Mouse (Mus musculus) adrenal gland, postnatal 14 days (tissue): ENCODE data around the gene Sec24a. TPM values are rescaled to one million over a fixed set of nuclear protein-coding genes. Genes with fewer than 3 reads are reported as not detected.
"Not testable (repeated sequence)": the region's sequence is repeated elsewhere in the genome, so short reads cannot be mapped to it uniquely, and the experiment has no call there.

Source experiments
- DNase-seq: peaks from one replicate; pipeline ENCODE4 v3.0.0; 2021; ENCODE audit warnings: mixed read lengths
- long read RNA-seq, 2 experiments: library from polyadenylated mRNA; stranded (forward); transcript quantifications; one replicate each; pipeline ENCODE4 v2.0.0; 2021
- total RNA-seq: library from RNA; stranded (reverse); gene quantifications from 2 replicates; pipeline ENCODE4 v1.2.3, GENCODE M21; 2021

Sec24a gene
- total RNA-seq: 31.7 and 37.9 TPM in 2 replicates
- long read RNA-seq, experiment 1, full-length matches to known transcripts: 3 of 5 reads
- long read RNA-seq, experiment 1, partial matches to known transcripts: 2 of 5 reads
- long read RNA-seq, experiment 1, other reads (novel, unspliced or antisense): 0 of 5 reads
- long read RNA-seq, experiment 2, full-length matches to known transcripts: 3 of 4 reads
- long read RNA-seq, experiment 2, partial matches to known transcripts: 1 of 4 reads
- long read RNA-seq, experiment 2, other reads (novel, unspliced or antisense): 0 of 4 reads

DNA sequence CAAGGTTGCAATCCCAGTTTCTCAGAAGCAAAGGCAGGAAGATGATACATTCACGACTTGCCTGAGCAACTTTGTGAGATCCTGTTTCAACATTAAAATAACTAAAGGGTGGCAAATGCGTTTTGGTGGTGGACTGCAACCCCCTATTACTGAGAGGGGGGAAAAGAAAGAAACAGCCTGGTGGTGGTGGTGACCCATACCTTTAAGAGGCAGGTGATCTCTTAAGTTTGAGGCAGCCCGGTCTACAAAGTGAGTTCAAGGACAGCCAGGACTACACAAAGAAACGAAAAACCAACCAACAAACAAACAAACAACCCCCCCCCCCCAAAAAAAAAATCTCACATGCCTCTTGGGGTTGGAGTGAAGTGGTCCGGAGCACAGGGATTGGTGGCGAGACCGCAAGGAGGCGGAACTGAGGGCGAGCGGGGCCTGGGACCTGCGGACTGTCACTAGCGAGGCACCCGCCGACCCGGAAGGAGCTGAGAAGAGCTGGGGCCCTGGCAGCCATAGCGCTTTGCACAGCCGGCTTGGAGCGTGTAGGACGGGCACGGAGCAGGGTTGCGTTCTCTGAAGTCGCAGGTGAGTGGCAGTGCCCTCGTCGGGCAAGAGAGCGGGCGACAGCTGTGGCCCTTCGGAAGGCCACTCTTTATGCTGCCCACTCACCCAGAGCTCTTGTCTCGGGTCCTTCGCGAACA lies at the start of gene Sec24a, which contains the start of gene Sar1b:
Gene Sec24a, minus strand, starts transcription at position 422 of the 695 bp plus-strand sequence.
Gene Sar1b, plus strand, starts transcription at position 475 of the 695 bp plus-strand sequence.
- peak; percentile 93 for DNase-seq

DNA sequence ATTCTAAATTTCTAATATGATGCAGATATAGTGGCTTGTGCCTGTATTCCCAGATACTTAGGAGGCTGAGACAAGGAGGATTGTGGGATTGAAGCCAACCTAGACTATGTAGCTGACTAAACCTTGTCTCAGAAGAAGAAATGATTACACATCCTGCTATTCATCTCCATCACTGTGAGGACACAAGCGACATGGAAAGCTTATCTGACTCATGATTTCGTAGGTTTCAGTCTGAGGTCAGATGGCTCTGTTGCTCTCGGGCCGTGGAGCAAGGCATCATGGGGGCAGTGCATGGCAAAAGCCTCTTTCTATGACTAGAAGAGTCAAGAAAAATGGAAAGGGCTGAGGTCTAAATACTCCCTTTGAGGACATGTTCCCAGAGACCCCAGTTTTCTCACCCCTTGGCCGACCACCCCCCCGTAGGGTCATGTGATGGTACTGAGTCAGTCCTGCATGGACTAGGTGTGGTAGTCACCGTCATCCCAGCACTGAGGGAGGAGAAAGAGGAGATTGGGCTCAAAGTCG lies 48.6 kb upstream of the Sec24a start:
- peak; percentile 21 for DNase-seq

DNA sequence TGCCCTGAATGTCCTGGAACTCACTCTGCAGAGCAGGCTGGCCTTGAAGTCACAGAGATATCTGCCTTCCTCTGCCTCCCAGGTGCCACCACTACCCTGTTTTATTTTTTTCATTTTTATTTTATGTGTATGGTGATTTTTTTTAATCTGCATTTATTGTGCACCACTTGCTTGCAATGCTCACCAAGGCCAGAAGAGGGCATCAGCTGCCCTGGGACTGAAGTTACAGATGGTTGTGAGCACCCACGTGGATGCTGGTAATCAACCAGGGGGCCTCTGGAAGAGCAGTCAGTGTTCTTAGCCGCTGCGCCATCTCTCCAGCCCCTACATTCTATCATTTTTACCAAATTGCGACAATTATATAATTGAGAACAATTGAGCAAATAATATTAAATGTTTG lies 47.8 kb upstream of the Sec24a start:
- DNase-seq: no peak

DNA sequence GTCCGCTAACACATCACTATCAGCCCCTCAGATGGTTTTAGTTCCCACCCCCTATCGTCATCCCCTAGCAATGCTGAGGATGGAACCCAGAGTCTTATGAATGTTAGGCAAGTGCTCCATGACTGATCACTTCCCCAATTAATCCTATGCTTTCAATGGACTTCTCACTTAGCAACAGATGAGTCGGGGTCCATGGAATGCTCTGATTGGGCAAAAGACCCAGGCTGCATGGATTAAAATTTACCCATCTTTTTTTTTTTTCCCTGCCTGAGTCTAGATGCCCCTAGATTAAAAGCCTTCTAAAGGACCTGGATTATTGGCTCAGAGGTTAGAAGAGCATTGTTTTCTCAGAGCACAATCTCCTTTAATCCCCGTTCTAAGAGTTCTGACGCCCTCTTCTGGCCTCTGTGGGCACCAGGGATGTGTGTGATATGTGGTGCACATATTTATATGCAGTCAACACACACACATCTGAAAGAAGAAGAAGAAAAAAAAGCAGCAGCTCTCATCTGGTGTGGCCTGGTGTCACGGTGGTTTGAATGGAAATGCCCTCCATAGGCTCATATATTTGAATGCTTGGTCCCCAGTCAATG lies 46.3 kb upstream of the Sec24a start:
- peak; percentile 49 for DNase-seq

DNA sequence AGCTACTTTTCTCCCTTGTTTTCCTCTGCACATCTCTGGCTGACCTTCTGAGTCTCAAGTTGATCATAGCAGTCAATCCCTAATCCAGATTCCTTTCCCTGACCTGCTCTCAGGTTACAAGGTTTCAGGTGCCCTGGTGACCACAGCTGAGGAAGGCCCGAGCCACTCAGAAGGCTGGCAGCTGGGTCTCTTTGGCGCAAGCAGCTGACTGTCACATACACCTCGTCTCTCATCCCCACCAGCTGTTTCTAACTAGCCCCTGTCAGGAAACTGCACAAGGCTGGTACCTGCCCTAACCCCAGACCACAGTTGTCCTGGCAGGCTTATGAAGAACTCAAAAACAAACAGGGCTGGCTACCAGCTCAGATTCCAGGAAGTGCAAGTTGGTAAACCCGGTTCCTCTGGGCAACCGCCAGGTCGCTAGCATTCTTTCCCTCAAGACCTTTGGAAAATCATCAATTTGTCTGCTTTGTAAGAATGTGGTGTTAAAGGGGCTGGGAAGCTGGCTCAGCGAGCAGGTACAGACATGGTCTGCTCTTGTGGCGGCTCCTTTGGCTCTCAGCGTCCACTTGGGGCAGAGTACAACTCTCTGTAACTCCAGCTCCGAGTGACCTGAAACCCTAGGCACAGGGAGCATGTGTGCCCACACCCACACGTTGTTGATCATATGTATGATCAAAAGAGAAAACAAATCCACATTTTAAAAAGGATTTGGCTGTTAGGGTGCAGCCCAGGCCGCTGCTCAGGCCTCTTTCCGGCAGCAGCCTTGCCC lies 43.9 kb upstream of the Sec24a start:
- DNase-seq: no peak

DNA sequence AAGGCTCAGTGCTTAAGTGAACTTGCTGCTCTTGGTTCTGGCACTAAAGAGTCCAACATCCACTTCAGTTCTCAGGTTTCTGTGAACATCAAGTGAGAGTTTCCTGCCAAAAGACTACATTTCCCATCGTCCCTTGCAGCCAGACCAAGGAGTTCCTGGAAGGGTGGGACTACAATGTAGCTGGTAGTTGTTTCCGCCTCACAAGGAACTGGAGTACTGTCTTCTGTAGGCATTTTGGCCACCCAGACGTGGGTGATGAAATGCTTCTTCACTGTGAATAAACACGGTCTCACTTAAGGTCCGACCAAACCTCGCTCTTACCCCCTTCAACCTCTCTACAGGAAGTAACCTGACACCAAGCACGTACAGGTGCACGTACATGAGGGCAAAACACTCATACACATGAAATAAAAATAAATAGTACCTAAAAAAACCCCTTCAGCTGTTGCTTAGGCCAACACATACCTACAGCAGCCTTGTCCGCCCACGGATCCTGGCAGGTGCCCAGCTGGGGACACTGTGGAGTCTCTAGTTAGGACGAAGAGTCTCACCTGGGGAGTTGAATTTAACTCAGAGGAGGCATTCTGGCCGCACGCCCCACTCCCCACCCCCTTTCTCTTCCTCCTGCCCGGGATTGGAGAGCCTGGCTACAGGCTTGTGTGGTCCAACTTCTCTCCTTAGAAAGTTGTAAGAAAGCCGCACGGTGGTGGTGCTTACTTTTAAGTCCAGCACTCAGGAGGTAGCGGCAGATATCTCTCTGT lies 42.0 kb upstream of the Sec24a start:
- peak; percentile 86 for DNase-seq

DNA sequence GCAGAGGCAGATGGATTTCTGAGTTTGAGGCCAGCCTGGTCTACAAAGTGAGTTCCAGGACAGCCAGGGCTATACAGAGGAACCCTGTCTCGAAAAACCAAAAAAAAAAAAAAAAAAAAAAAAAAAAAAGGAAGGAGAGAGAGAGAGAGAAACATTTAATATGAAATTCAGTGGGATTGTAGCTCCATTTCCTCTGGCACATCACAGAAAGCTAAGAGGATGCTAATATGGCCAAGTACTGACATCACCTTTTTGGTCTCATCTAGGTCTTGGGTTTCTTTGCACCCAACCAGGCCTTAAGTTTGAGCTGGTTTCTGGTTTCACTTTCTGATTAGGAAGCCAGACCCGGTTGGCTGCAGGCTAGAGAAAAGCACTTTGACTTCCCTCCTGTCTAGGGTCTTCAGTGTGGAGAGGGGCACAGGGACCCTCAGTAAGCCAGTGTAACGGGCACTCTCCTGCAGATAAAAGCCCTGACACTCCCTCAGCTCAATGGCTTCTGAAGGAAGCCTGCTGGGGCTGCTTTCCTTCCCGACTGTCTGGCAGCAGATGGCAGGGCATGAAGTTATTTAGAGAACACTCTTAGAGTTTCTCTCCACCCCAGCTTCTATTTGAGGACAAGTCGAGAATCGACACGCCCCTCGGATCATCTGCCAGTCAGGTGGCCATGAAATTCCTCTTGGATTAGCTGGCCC lies 37.3 kb upstream of the Sec24a start:
- no peak for DNase-seq

DNA sequence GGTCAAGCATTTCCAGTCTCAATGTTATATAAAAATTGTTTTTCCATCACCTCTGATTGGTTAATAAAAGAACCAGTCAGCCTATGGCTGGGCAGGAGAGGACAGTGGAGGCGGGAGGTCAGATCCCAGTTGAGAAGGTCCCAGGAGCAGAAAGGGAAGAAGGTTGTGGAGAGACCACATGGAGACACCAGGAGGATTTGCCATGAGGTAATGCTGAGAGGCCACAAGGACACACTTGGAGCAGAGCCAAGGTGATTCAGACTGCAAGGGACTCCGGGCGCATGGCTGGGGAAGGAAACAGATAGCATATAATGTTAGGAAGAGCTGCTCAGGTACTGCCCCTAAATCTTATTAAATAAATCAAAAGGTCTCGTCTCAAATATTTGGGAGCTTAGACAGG lies 32.8 kb upstream of the Sec24a start:
- peak; percentile 85 for DNase-seq

DNA sequence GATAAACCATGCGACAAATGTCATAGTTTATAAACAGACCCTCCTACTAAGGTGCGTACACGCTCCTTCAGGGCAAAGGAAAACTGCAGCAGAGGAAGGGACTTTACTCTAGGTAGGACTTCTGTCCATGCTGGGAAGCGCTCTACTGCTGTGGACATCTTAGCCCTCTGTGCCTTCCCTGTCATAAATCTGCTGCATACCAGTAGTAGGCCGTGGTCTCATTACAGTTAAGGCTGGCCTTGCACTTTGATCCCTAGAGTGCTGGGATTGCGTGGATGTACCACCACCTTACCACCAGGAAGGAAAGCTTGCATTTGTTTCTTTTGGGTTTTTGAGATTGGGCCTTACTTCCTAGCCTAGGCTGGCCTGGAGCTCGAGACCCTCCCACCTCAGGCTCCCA lies 27.2 kb upstream of the Sec24a start:
- DNase-seq: no peak

DNA sequence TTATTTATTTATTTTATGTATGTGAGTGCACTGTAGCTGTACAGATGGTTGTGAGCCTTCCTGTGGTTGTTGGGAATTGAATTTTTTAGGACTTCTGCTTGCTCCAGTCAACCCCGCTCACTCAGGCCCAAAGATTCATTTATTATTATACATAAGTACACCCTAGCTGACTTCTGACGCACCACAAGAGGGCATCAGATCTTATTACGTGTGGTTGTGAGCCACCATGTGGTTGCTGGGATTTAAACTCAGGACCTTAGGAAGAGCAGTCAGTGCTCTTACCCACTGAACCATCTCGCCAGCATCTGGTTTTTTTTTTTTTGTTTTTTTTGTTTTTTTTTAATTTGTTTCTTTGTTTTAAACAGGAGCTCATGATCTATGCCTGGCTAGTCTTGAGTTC lies 26.3 kb upstream of the Sec24a start:
- DNase-seq: not testable (repeated sequence)

DNA sequence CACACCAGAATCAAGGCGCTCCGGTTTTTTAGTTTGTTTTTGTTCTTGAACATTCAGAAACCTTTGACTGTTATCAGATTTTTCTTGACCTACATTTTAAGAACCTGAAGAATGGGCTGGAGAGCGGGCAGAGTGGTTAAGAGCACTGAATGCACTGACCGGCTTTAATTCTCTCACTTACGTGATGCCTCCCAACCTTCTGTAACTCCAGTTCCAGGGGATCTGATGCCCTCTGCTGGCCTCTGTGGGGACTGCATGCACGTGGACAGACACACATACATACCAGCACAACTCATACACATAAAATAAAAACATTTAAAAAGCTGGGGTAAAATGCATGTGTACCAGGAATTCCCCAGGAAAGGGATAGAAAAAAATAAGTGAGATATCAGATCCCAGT lies 22.5 kb upstream of the Sec24a start:
- DNase-seq: peak; percentile 78

DNA sequence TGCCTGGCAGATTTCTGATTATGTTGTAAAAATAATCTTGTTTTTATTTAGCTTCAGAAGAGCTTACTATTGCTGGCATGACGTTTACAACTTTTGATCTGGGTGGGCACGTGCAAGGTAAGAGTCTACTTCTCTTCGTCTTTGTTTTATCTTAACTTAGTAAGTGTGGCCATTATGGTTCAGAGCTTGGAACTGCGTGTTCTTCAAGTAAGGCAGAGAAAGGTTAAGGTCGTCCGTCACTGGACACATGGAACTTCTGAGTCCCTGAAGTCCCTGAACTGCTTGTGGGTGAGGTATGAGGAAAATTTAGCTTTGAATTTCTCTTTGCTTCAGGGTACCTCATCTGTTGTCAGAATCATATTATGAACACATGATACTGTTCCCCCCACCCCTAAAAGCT lies 19.3 kb upstream of the Sec24a start:
- no peak for DNase-seq

DNA sequence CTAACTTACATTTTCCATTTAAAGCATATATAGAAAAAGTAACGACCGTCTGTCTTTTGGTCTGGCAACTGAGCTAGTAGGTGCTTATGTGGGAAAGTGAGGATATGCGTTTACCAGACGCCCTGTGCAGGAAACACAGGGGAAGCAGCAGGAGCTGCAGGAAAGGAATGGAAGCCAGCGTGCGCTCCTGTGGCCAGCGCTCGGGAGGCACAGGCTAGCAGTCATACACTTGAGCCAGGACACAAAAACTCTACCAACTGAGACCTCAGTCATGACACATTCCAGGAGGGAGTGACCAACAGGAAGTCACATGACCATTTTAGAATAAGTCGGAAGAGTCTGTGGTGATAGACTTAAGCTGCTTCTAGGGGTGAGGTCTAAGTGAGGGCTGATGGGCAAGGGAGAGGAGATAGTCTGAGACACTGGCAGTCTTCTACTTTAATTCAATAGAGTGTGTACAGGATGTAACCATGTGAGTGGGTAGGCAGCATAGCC lies 17.4 kb upstream of the Sec24a start:
- DNase-seq: no peak

DNA sequence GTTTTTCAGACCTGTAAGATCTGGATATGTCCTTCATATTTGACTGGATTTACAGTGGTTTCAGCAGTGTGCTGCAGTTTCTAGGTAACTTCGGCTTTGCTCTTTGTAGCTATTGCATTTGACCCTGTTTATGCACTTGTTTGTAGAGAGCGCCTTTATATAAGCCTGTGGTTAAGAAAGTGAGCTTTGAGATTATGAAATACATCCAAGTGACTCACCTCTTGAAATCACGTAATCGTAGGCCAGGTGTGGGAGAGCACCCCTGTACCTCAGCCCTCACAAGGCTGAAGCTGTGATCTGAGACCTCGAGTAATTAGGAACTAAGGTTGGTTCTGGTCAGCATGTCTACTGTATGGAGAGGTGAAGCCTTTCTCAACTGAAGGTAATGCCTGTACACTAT lies 14.0 kb upstream of the Sec24a start:
- DNase-seq: no peak

DNA sequence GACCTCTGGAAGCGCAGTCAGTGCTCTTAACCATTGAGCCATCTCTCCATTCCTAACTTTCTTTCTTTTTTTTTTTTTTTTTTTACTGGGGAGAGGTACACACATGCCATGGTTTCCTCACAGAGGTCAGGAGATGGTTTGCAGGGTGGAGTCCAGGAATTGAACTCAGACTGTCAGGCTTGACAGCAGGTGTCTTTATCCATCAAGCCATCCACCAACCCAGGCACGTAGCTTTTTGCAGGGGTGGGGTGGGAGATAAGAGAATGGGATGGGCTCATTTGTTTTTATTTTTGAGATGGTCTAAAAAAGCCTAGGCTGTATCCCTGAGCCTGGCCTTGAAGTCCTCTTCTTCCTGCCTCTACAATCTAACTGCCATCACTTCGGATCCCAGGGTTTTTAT lies 12.1 kb upstream of the Sec24a start:
- DNase-seq: no peak

DNA sequence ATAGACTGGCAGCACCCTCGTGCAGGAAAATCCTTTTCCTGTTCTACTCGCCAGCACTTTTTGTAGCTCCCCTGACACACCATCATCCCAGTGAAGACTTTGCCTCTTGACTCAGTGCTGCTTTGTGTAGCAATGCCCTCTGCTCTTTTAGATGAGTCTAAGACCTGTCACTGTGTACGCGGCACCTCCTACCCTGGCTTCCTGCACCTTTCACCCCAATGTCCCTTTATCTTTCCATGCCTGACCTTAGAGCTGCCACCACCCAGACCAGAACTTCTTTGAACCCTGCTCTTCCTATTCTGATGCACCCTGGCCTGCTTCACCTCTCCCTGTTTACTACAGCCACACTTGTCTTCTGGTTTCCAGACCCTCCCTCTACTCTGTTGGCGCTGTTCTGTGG lies 4.9 kb upstream of the Sec24a start:
- DNase-seq: no peak

DNA sequence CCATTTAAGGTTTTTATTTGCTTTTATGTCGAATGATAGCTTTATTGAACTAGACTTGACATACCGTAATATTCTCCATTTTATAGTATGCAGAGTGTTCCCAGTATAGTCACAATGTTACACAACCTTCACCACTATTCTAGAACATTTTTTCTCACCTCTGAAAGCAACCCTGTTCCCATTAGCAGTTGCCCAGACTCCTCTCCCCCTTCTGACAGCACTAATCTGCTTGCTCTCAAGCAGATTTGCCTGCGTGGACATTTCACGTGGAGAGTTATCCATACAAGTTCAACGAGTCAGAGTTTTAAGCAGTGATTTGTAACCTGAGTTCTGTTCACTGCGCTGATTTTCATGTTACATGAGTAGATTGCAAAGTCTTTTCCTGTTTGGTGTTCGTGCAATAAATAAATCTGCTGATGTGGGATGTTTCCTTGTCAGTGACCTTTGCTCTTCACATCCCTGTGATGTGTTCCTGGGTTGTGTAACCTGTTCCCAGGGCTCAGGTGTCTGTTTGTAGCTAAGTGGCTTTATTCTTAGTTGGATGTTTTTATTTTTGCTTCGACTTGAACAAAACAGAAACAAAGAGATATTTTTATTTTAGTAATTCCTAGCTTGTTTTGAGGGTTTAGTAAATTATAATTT lies 4.3 kb upstream of the Sec24a start:
- no peak for DNase-seq

DNA sequence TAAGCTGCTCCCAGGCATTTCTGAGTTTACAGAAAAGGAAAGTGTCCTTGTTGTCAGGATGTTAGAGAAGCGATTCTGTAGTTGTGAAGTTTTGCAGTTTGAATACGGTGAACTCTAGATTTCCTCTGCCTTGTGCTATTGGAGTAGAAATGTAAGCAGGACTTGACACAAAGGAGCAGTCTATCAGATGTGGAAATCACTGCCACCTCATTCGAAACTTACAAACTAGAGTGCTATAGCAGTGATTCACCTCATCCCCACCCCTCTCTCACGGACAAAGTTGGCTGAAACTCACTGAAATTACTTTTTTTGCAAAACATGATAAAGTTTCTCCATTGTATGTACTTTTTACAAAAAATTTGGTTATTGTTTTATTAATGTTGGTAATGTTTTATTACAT lies 1.4 kb upstream of the Sec24a start:
- DNase-seq: no peak

DNA sequence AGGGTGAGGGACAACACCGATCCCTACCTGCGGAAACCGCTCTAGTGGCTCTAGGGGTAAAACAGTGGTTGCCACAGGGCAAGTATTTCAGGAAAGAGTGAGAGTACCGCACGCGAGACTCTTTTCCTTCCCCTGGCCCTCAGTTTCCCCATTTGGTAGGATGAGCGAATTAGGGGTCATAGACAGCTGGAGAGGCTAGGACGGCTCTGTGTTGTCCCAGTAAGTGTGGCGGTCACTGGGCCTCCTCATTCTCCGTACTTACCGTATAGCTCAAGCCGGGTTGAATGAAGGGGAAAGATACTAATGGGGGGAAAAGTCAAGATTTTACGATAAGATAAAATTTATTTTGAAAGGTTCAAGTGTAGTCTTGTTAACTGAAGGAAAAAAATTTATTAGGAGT lies 521 bp upstream of the Sec24a start:
- no peak for DNase-seq

DNA sequence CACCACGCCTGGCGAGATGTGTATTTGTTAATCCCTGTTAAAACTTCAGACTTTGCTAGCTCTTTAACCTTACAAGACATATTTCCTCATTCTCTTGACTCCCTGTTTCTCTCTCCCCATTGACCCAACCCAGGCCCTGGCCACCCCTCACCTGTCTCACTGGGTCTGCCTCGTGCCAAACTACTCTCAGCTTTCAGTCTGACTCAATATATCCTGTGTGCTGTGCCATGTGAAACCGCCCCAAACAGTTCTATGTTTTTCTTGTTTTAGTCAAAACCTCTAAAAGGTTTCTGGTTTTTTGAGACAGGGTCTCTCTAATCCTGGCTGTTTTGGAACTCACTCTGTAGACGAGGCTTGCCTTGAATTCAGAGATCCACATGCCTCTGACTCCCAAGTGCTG lies 2.2 kb downstream of the Sec24a start:
- no peak for DNase-seq
